In the genomic region with DNA sequence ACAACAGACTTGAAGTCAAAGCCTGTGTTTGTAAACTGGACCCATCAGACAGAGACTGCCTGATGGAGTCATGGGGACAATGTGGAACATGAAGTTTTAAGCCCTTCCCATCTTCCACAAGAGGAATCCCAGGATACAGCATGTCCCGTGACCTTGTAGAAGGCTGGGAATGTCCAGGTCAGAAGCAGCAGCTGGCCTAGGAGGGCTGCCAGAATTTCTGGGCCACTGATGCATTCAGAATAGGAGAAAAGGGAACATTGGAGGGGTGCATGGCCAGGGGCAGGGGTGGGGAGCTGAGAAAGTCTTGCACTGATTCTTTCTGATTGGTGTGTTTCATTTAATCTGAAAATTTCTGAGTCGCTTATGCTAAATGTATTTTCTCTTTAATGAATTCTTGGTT, we compare ENCODE assay signal across 16 mouse cellular contexts. TPM values are rescaled to one million over a fixed set of nuclear protein-coding genes. Genes with fewer than 3 reads are reported as not detected.
A peak's percentile ranks its signal among the peaks of the same experiment; 100 is the strongest.
DNase-seq lines count a peak whose midpoint lies in the region; ATAC-seq lines count a peak whose summit lies in the region.
"Had no signal": no experiment of that assay in that cellular context is flagged by ENCODE, and none has a peak within 500 bp of the region (broad histone marks: within the 10 kb centered on the region; RNA-seq: fewer than 3 reads in every experiment).

No protein-coding gene starts in this region.

- peak; percentile 96 for DNase-seq in heart, adult 11 months
- no peak for DNase-seq in heart, postnatal 4 days
- DNase-seq in lung, postnatal 10 days = peak; percentile 23
- no peak for DNase-seq in lung, postnatal 25 days (ENCODE audit: low spot score)
- DNase-seq in kidney, adult 9 months = peak; percentile 33
- DNase-seq in thymus, postnatal 14 days = no peak
- no peak for DNase-seq in ovary, postnatal 36 days (ENCODE audit: low spot score)
- DNase-seq: cerebellum, adult 18-20 months; right cerebral cortex, adult 18-20 months; thymus, adult 18-20 months had no signal

- H3K27ac ChIP-seq in forebrain, embryonic 12.5 days = no peak overlapping the region
- H3K27ac ChIP-seq: forebrain, embryonic 13.5 days; hindbrain, embryonic 10.5 days; limb, embryonic 13.5 days had no signal

- no peaks in the 10 kb centered on the region for H3K9me3 ChIP-seq in forebrain, embryonic 12.5 days
- H3K9me3 ChIP-seq: forebrain, embryonic 13.5 days; hindbrain, embryonic 10.5 days; limb, embryonic 13.5 days had no signal

- no peaks in the 10 kb centered on the region for H3K27me3 ChIP-seq in forebrain, embryonic 12.5 days
- H3K27me3 ChIP-seq: forebrain, embryonic 13.5 days; limb, embryonic 13.5 days had no signal

- no peaks in the 10 kb centered on the region for H3K36me3 ChIP-seq in forebrain, embryonic 12.5 days (replicated peaks)
- H3K36me3 ChIP-seq: hindbrain, embryonic 10.5 days; limb, embryonic 13.5 days had no signal

- no peak for ATAC-seq in forebrain, embryonic 12.5 days (ENCODE audit: low FRiP score)
- ATAC-seq: forebrain, embryonic 13.5 days; intestine, embryonic 16.5 days had no signal

- H3K4me1 ChIP-seq in forebrain, embryonic 12.5 days = no peaks in the 10 kb centered on the region; the same call in 1 of the 2 replicates
- H3K4me1 ChIP-seq: forebrain, embryonic 13.5 days; hindbrain, embryonic 10.5 days had no signal

- WGBS in forebrain, embryonic 12.5 days = 94% methylated on average over 2 of the region's 2 CpGs

- no peak overlapping the region for H3K4me3 ChIP-seq in forebrain, embryonic 12.5 days (replicated peaks)
- H3K4me3 ChIP-seq: forebrain, embryonic 13.5 days; hindbrain, embryonic 10.5 days; limb, embryonic 13.5 days had no signal

- H3K4me2 ChIP-seq in forebrain, embryonic 12.5 days = no peak overlapping the region
- H3K4me2 ChIP-seq: forebrain, embryonic 13.5 days; limb, embryonic 13.5 days had no signal

- no peak overlapping the region for H3K9ac ChIP-seq in forebrain, embryonic 12.5 days
- H3K9ac ChIP-seq: forebrain, embryonic 13.5 days; limb, embryonic 13.5 days had no signal

RNA-seq across cellular contexts. Expression of a gene that starts 29.8 kb away (rescaled TPM):
- total RNA-seq in heart, postnatal 4 days (2021) = 1 to 10 TPM; 4.2 to 4.6 TPM
- polyA plus RNA-seq in forebrain, embryonic 12.5 days (2016; fragmentation: Nextera tagmentation; extraction: Ambion mirVana) = 2.5 and 3.1 TPM in 2 replicates
- total RNA-seq: monocyte, adult 5-6 weeks had no signal

Comparison
In these comparisons a context has a peak if more than half of its experiments do, and no peak if none do; other contexts are left out.
1. DNase-seq: peak in heart, adult 11 months (single experiment), lung, postnatal 10 days (single experiment) and kidney, adult 9 months (single experiment); none in heart, postnatal 4 days (single experiment), lung, postnatal 25 days (single experiment), thymus, postnatal 14 days (single experiment) and ovary, postnatal 36 days (single experiment).